Mouse (Mus musculus) spleen, adult 2 months (tissue): ENCODE measurements around the gene Zfp217. TPM values are rescaled to one million over a fixed set of nuclear protein-coding genes. Genes with fewer than 3 reads are reported as not detected.
A peak's percentile ranks its signal among the peaks of the same experiment; 100 is the strongest.

Experiments
- DNase-seq, 2 experiments: peaks; one replicate each; pipeline versions ENCODE4 v3.0.0 to v3.0.0-alpha.2; 2012 to 2021; ENCODE audit warnings: low spot score in 2 of 2, low read depth in 1 of 2
- H3K27ac ChIP-seq: fragments of 200-500 bp; 2 replicates; pipeline ENCODE4 v1.5.1; 2012; ENCODE audit warnings: low read length, inconsistent platforms; ENCODE audit not compliant: insufficient read depth
- H3K27me3 ChIP-seq: fragments of 200-500 bp; 2 replicates; pipeline ENCODE4 v1.6.1; 2012; ENCODE audit warnings: mild to moderate bottlenecking, moderate library complexity, low read length, inconsistent platforms; ENCODE audit not compliant: control insufficient read depth, insufficient read depth
- H3K36me3 ChIP-seq: fragments of 200-500 bp; 2 replicates; pipeline ENCODE4 v1.6.1; 2012; ENCODE audit warnings: mild to moderate bottlenecking, low read length, inconsistent platforms; ENCODE audit not compliant: control insufficient read depth, insufficient read depth
- H3K4me1 ChIP-seq: fragments of 200-500 bp; 2 replicates; pipeline ENCODE4 v1.6.1; 2011; ENCODE audit warnings: inconsistent platforms; ENCODE audit not compliant: control insufficient read depth, insufficient read depth, insufficient read length
- H3K4me3 ChIP-seq: fragments of 200-500 bp; 2 replicates; pipeline ENCODE4 v1.5.1; 2011; ENCODE audit warnings: mild to moderate bottlenecking, inconsistent platforms; ENCODE audit not compliant: insufficient read depth, insufficient read length; ENCODE audit errors: extremely low read depth
- CTCF ChIP-seq: fragments of 200-500 bp; IDR thresholded peaks from 2 replicates; pipeline ENCODE4 v1.5.1; 2011; ENCODE audit warnings: mild to moderate bottlenecking, inconsistent platforms; ENCODE audit not compliant: insufficient read depth, insufficient read length, insufficient replicate concordance; ENCODE audit errors: extremely low read depth
- POLR2A ChIP-seq: fragments of 200-500 bp; IDR thresholded peaks from 2 replicates; pipeline ENCODE4 v1.6.1; 2011; ENCODE audit warnings: low read depth, low read length, inconsistent platforms
- WGBS: fragments of 180-500 bp; shearing (Covaris S2); methylation state at CpG from one replicate; pipeline ENCODE4 v1.1.7; 2018; 5-methylcytosine and 5-hydroxymethylcytosine counted together
- polyA plus RNA-seq: library from polyadenylated mRNA; depleted of rRNA; stranded (reverse); fragments of >200 nt; gene quantifications from 2 replicates; pipeline ENCODE4 v1.2.3, GENCODE M21; 2012

Zfp217 gene
- polyA plus RNA-seq, 1 experiment: 20.6 TPM

GRCm38 (mm10) chr2:170101132-170101531 lies 46.8 kb downstream of the Zfp217 start:
- Histone ChIP-seq H3K27ac (no peak overlapping the region), H3K4me3 (no peak overlapping the region), H3K36me3 (no peaks in the 10 kb centered on the region), H3K27me3 (no peaks in the 10 kb centered on the region), H3K4me1 (peaks cover 4% of the 10 kb centered on the region; the same call in 1 of the 2 replicates)
- 1% methylated on average over 12 of the region's 12 CpGs for WGBS
- DNase-seq: peak; percentile 54 to 89
- no peak for TF ChIP-seq POLR2A
- peak; percentile 99 for TF ChIP-seq CTCF

GRCm38 (mm10) chr2:170094871-170095270 lies 53.0 kb downstream of the Zfp217 start:
- DNase-seq: no peak
- no peak overlapping the region for H3K4me3 ChIP-seq
- H3K27ac ChIP-seq: no peak overlapping the region
- H3K36me3 ChIP-seq: no peaks in the 10 kb centered on the region
- no peaks in the 10 kb centered on the region for H3K27me3 ChIP-seq
- no peak for TF ChIP-seq POLR2A
- no peak for TF ChIP-seq CTCF
- WGBS: 95% methylated on average over 9 of the region's 9 CpGs
- H3K4me1 ChIP-seq: no peaks in the 10 kb centered on the region

GRCm38 (mm10) chr2:170094220-170094619 lies 53.7 kb downstream of the Zfp217 start:
- no peak for DNase-seq
- WGBS: 93% methylated on average over 17 of the region's 17 CpGs
- no peak overlapping the region for H3K4me3 ChIP-seq
- H3K27ac ChIP-seq: no peak overlapping the region
- H3K36me3 ChIP-seq: no peaks in the 10 kb centered on the region
- H3K27me3 ChIP-seq: no peaks in the 10 kb centered on the region
- no peaks in the 10 kb centered on the region for H3K4me1 ChIP-seq
- TF ChIP-seq CTCF: no peak
- no peak for TF ChIP-seq POLR2A

GRCm38 (mm10) chr2:170091563-170092443 lies 56.1 kb downstream of the Zfp217 start:
- Histone ChIP-seq H3K4me3 (no peak overlapping the region), H3K27me3 (no peaks in the 10 kb centered on the region), H3K27ac (no peak overlapping the region), H3K36me3 (no peaks in the 10 kb centered on the region), H3K4me1 (no peaks in the 10 kb centered on the region)
- TF ChIP-seq POLR2A: no peak
- no peak for TF ChIP-seq CTCF
- 84% methylated on average over 10 of the region's 10 CpGs for WGBS
- DNase-seq: no peak

- no peaks in the 10 kb centered on the region for H3K4me1 ChIP-seq
- no peak for DNase-seq
- WGBS: 68% methylated on average over 15 of the region's 15 CpGs
These were observed 69.4 kb downstream of the Zfp217 start for GRCm38 (mm10) chr2:170078442-170079017.

GRCm38 (mm10) chr2:170078041-170078440 lies 69.9 kb downstream of the Zfp217 start:
- Histone ChIP-seq H3K4me1 (no peaks in the 10 kb centered on the region), H3K27ac (no peak overlapping the region), H3K4me3 (no peak overlapping the region), H3K27me3 (no peaks in the 10 kb centered on the region), H3K36me3 (no peaks in the 10 kb centered on the region)
- WGBS: 61% methylated on average over 10 of the region's 10 CpGs
- no peak for TF ChIP-seq CTCF
- no peak for TF ChIP-seq POLR2A
- DNase-seq: no peak

More at GRCm38 (mm10) chr2:170078442-170079017, 69.4 kb downstream of the Zfp217 start:
- TF ChIP-seq POLR2A: no peak
- 0 out of 2 replicates have a peak, but pooled peaks have one; percentile 10 for TF ChIP-seq CTCF
- no peak overlapping the region for H3K4me3 ChIP-seq
- no peak overlapping the region for H3K27ac ChIP-seq
- H3K27me3 ChIP-seq: no peaks in the 10 kb centered on the region
- no peaks in the 10 kb centered on the region for H3K36me3 ChIP-seq
